Mouse (Mus musculus): ENCODE results near the gene Olfml1. TPM values are rescaled to one million over a fixed set of nuclear protein-coding genes. Genes with fewer than 3 reads are reported as not detected.

The Olfml1 gene
- polyA plus RNA-seq, 1 experiment from 2014 or later, result 3.1 TPM

DNA sequence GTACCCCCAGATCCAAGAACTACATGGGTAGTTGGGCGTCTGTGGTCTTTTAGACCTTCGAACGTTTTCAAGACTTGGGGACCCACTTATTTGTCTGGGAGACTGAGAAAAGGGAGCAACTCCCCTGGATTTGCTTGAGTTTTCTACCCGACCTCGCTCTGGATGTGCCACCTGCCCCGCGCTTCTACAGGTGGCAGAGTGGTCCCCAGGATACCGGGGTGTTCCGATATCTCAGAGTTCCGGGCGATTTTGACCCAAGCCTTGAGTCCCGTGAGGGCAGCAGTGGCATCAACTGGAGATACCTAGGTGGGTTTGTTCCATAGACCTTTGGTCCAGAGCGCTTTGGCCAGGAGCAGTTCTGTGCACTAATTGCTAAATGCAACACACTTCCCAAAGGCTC, 28.2 kb downstream of the Olfml1 start:
- ATAC-seq (ENCODE audit: low FRiP score), result no peak
- WGBS, result 12% methylated on average over 13 of the region's 13 CpGs
- peak overlapping the region; percentile 100 for H3K4me2 ChIP-seq

DNA sequence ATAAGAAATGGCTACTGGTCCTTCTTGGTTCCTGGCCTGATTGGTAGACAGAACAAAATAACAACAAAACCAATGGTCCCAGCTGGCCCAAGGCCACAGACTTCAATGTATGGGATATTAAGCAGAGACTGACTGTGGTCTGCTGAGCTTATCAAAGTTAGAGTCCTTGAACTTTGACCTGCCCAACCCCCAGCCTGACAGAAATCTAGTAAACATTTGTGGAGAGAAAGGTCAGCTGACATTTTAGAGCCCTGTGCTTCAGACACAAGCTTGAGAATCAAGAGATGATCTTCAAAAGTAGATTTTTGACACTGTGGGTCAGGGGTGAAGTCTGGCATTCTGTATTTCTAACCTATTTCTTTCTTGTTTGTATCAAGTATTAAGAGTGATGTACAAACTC, 29.5 kb downstream of the Olfml1 start:
- Histone ChIP-seq H3K4me1 (peaks cover 14% of the 10 kb centered on the region), H3K9ac (replicated peaks) (no peak overlapping the region), H3K27me3 (replicated peaks) (peaks cover 5% of the 10 kb centered on the region; the same call in 1 of the 2 replicates), H3K27ac (replicated peaks) (no peak overlapping the region), H3K36me3 (no peaks in the 10 kb centered on the region), H3K4me2 (no peak overlapping the region), H3K9me3 (replicated peaks) (no peaks in the 10 kb centered on the region), H3K4me3 (replicated peaks) (no peak overlapping the region)
- ATAC-seq (ENCODE audit: low FRiP score), result no peak

More for the DNA sequence above, 28.2 kb downstream of the Olfml1 start:
- Histone ChIP-seq H3K27ac (replicated peaks) (no peak overlapping the region), H3K4me1 (peaks cover 14% of the 10 kb centered on the region), H3K4me3 (replicated peaks) (peak overlapping the region; percentile 62), H3K9ac (replicated peaks) (peak overlapping the region; percentile 54), H3K36me3 (no peaks in the 10 kb centered on the region), H3K9me3 (replicated peaks) (no peaks in the 10 kb centered on the region), H3K27me3 (replicated peaks) (peaks cover 5% of the 10 kb centered on the region; the same call in 1 of the 2 replicates)

DNA sequence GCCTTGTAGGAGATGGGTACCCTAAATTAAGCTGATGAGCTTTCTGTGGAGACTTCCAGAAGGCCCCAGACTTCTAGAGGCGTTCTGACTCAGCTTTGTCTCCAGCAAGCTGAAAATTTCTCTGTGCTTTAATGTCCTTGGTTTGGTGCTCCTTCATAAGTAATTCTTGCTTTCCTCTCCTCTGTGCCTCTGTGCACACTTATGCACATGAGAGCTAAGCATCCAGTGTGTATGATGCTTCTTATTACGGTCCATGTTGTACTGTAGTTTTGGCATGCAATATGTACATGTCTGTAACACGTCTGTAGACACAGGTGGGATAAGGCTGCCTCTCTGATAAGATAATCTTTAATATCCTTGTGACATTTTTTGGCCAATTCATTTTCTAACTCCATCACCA, 30.7 kb downstream of the Olfml1 start:
- Histone ChIP-seq H3K9ac (replicated peaks) (no peak overlapping the region), H3K4me3 (replicated peaks) (no peak overlapping the region), H3K4me1 (peaks cover 10% of the 10 kb centered on the region), H3K36me3 (no peaks in the 10 kb centered on the region), H3K4me2 (no peak overlapping the region), H3K27me3 (replicated peaks) (peaks cover 5% of the 10 kb centered on the region; the same call in 1 of the 2 replicates), H3K27ac (replicated peaks) (no peak overlapping the region), H3K9me3 (replicated peaks) (no peaks in the 10 kb centered on the region)
- no peak for ATAC-seq (ENCODE audit: low FRiP score)
- WGBS, result 90% methylated on average over 3 of the region's 3 CpGs

GRCm38 (mm10) chr7:107600651-107601050, 33.4 kb downstream of the Olfml1 start:
- no peak for ATAC-seq (ENCODE audit: low FRiP score)
- no peak overlapping the region for H3K9ac ChIP-seq (replicated peaks)
- 83% methylated on average over 5 of the region's 5 CpGs for WGBS
- H3K4me2 ChIP-seq, result no peak overlapping the region
- H3K4me3 ChIP-seq (replicated peaks), result no peak overlapping the region
- H3K27me3 ChIP-seq (replicated peaks), result peaks cover 5% of the 10 kb centered on the region; the same call in 1 of the 2 replicates
- H3K9me3 ChIP-seq (replicated peaks), result no peaks in the 10 kb centered on the region
- no peaks in the 10 kb centered on the region for H3K36me3 ChIP-seq
- H3K4me1 ChIP-seq, result no peaks in the 10 kb centered on the region; the same call in 1 of the 2 replicates
- H3K27ac ChIP-seq (replicated peaks), result no peak overlapping the region

GRCm38 (mm10) chr7:107602505-107602904, 35.3 kb downstream of the Olfml1 start:
- no peaks in the 10 kb centered on the region for H3K9me3 ChIP-seq (replicated peaks)
- no peak overlapping the region for H3K4me3 ChIP-seq (replicated peaks)
- 87% methylated on average over 4 of the region's 4 CpGs for WGBS
- H3K4me1 ChIP-seq, result no peaks in the 10 kb centered on the region
- no peaks in the 10 kb centered on the region for H3K27me3 ChIP-seq (replicated peaks)
- H3K36me3 ChIP-seq, result no peaks in the 10 kb centered on the region
- ATAC-seq (ENCODE audit: low FRiP score), result no peak
- H3K27ac ChIP-seq (replicated peaks), result no peak overlapping the region
- H3K4me2 ChIP-seq, result no peak overlapping the region
- H3K9ac ChIP-seq (replicated peaks), result no peak overlapping the region

GRCm38 (mm10) chr7:107602913-107603312, 35.7 kb downstream of the Olfml1 start:
- 60% methylated on average over 6 of the region's 6 CpGs for WGBS
- H3K4me2 ChIP-seq, result no peak overlapping the region

DNA sequence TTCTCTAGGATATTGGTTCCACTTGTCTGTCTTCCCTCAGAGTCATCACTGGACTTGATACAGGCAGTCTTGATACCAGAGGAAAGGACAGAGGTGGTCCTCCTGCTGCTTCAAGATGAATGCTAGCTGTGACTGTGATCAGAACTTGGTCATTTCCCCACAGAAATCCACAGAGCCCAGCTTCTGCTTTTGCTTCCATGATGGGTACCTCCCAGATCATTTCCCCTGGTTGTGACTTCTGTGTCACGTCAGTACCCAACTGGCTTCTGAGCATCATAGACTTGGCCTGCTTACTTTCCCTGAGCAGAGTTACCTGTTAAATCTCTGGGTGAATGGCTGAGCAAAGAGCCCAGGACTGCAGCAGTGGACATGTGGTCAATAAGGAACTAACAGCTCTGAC, 40.5 kb downstream of the Olfml1 start:
- no peak for ATAC-seq (ENCODE audit: low FRiP score)
- no peak overlapping the region for H3K4me3 ChIP-seq (replicated peaks)
- H3K4me2 ChIP-seq, result no peak overlapping the region
- H3K36me3 ChIP-seq, result no peaks in the 10 kb centered on the region
- H3K9ac ChIP-seq (replicated peaks), result no peak overlapping the region
- no peak overlapping the region for H3K27ac ChIP-seq (replicated peaks)
- no peaks in the 10 kb centered on the region for H3K4me1 ChIP-seq
- WGBS, result 94% methylated on average over 1 of the region's 1 CpGs
- H3K9me3 ChIP-seq (replicated peaks), result no peaks in the 10 kb centered on the region
- no peaks in the 10 kb centered on the region for H3K27me3 ChIP-seq (replicated peaks)

More at GRCm38 (mm10) chr7:107602913-107603312, 35.7 kb downstream of the Olfml1 start:
- ATAC-seq (ENCODE audit: low FRiP score), result no peak
- no peak overlapping the region for H3K27ac ChIP-seq (replicated peaks)
- no peak overlapping the region for H3K9ac ChIP-seq (replicated peaks)
- H3K27me3 ChIP-seq (replicated peaks), result no peaks in the 10 kb centered on the region
- no peaks in the 10 kb centered on the region for H3K4me1 ChIP-seq
- H3K36me3 ChIP-seq, result no peaks in the 10 kb centered on the region
- H3K9me3 ChIP-seq (replicated peaks), result no peaks in the 10 kb centered on the region
- no peak overlapping the region for H3K4me3 ChIP-seq (replicated peaks)

GRCm38 (mm10) chr7:107609622-107610255, 42.5 kb downstream of the Olfml1 start:
- H3K4me3 ChIP-seq (replicated peaks), result no peak overlapping the region
- H3K36me3 ChIP-seq, result no peaks in the 10 kb centered on the region
- no peak overlapping the region for H3K9ac ChIP-seq (replicated peaks)
- H3K4me2 ChIP-seq, result no peak overlapping the region
- no peaks in the 10 kb centered on the region for H3K9me3 ChIP-seq (replicated peaks)
- no peaks in the 10 kb centered on the region for H3K27me3 ChIP-seq (replicated peaks)
- H3K27ac ChIP-seq (replicated peaks), result no peak overlapping the region
- no peak for ATAC-seq (ENCODE audit: low FRiP score)
- 87% methylated on average over 2 of the region's 2 CpGs for WGBS
- no peaks in the 10 kb centered on the region for H3K4me1 ChIP-seq

- 89% methylated on average over 5 of the region's 5 CpGs for WGBS
- ATAC-seq (ENCODE audit: low FRiP score), result no peak
These were observed 43.6 kb downstream of the Olfml1 start for GRCm38 (mm10) chr7:107610880-107611279.

DNA sequence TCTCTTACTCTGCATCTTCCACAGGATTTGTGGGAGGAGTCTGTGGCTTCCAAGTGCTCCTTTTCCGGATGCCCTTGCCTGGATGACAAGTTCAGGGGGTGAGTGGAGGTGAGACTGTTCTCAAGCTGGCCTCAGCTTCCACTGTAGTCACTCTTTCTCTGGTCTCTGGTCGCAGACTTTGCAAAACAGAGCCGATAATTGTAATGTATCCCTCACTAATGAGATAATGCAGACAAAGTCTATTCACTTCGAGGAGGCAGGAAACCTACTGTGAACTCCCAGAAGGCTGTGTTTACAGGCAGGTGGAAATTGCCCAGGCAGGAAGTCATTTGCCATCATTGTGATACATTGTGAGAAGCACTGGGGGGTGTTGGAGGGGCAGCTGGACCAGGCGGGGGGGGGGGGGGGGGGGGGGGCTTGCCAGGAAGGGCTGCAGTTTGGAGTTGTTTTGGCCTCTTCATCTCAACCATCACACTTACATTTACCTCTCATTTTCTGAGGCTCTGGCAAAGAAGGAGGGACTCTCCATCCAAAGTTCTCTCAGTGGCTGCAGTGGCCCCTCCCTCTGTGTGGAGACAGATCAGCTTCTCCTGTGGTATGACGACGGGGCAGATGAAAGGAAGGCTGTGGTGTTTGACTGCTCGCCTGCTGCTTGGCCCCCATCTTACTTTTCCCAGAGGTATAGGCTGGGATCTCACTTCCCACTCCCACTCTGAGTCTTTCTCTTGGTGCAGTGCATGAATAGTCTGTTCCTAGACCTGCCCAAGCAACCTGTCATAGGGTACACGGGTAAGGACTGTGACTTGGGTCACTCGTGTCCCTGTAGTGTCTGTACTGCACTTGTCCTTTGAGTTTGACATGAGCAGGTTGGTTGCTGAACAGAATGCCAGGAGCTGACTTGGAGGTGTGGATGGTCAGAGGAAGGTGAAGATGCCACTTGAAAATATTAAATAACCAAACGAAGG, 51.1 kb downstream of the Olfml1 start:
- 32% methylated on average over 10 of the region's 11 CpGs for WGBS

More at GRCm38 (mm10) chr7:107610880-107611279, 43.6 kb downstream of the Olfml1 start:
- Histone ChIP-seq H3K27ac (replicated peaks) (no peak overlapping the region), H3K9ac (replicated peaks) (no peak overlapping the region), H3K27me3 (replicated peaks) (no peaks in the 10 kb centered on the region), H3K9me3 (replicated peaks) (no peaks in the 10 kb centered on the region), H3K4me1 (no peaks in the 10 kb centered on the region), H3K4me3 (replicated peaks) (no peak overlapping the region), H3K4me2 (no peak overlapping the region), H3K36me3 (no peaks in the 10 kb centered on the region)

DNA sequence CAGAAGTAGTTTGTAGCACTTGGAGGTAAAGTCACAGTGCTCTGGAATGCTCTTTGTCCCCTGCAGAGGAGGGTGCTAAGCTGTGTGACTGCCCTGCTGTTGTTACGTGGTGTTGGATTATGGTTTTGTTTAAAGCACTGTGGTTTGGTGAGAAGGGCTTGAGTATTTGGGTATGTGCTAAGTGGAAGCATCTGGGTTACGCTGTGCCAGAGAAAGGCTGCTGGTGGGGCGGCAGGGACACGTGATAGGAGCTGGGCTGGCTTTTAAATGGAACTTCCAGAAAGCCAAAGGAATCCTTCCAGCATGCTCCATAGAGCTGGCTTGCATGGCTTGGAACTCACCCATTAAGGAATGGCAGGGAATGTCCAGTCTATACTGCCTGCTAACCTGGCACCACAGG, 52.0 kb downstream of the Olfml1 start:
- no peak for ATAC-seq (ENCODE audit: low FRiP score)
- WGBS, result 76% methylated on average over 4 of the region's 4 CpGs
- H3K9me3 ChIP-seq (replicated peaks), result no peaks in the 10 kb centered on the region

More for the DNA sequence above, 51.1 kb downstream of the Olfml1 start:
- H3K9ac ChIP-seq (replicated peaks), result no peak overlapping the region
- no peak overlapping the region for H3K27ac ChIP-seq (replicated peaks)
- no peak overlapping the region for H3K4me2 ChIP-seq
- H3K36me3 ChIP-seq, result no peaks in the 10 kb centered on the region
- H3K27me3 ChIP-seq (replicated peaks), result no peaks in the 10 kb centered on the region
- no peaks in the 10 kb centered on the region for H3K9me3 ChIP-seq (replicated peaks)
- no peak for ATAC-seq (ENCODE audit: low FRiP score)
- H3K4me3 ChIP-seq (replicated peaks), result no peak overlapping the region
- no peaks in the 10 kb centered on the region for H3K4me1 ChIP-seq

GRCm38 (mm10) chr7:107620137-107620536, 52.9 kb downstream of the Olfml1 start:
- WGBS, result 83% methylated on average over 3 of the region's 3 CpGs
- ATAC-seq (ENCODE audit: low FRiP score), result no peak

More for the DNA sequence above, 52.0 kb downstream of the Olfml1 start:
- H3K27me3 ChIP-seq (replicated peaks), result no peaks in the 10 kb centered on the region
- no peak overlapping the region for H3K27ac ChIP-seq (replicated peaks)
- H3K4me3 ChIP-seq (replicated peaks), result no peak overlapping the region
- no peak overlapping the region for H3K9ac ChIP-seq (replicated peaks)
- no peaks in the 10 kb centered on the region for H3K4me1 ChIP-seq
- H3K36me3 ChIP-seq, result no peaks in the 10 kb centered on the region
- no peak overlapping the region for H3K4me2 ChIP-seq

More at GRCm38 (mm10) chr7:107620137-107620536, 52.9 kb downstream of the Olfml1 start:
- no peaks in the 10 kb centered on the region for H3K9me3 ChIP-seq (replicated peaks)
- H3K4me3 ChIP-seq (replicated peaks), result no peak overlapping the region
- no peaks in the 10 kb centered on the region for H3K27me3 ChIP-seq (replicated peaks)
- no peaks in the 10 kb centered on the region for H3K36me3 ChIP-seq
- H3K4me1 ChIP-seq, result no peaks in the 10 kb centered on the region
- H3K9ac ChIP-seq (replicated peaks), result no peak overlapping the region
- H3K4me2 ChIP-seq, result no peak overlapping the region
- no peak overlapping the region for H3K27ac ChIP-seq (replicated peaks)
